Mouse (Mus musculus) olfactory bulb, adult 2 months (tissue): Measurements from ENCODE around the gene Vps11.
"Not testable (repeated sequence)": the region's sequence is repeated elsewhere in the genome, so short reads cannot be mapped to it uniquely, and the experiment has no call there.

Experiments
- CTCF ChIP-seq: fragments of 200-500 bp; IDR thresholded peaks from 2 replicates; pipeline ENCODE4 v1.5.1; 2012; ENCODE audit warnings: low read depth, mild to moderate bottlenecking, low read length, moderate library complexity; ENCODE audit not compliant: insufficient read depth
- POLR2A ChIP-seq: fragments of 200-500 bp; IDR thresholded peaks from 2 replicates; pipeline ENCODE4 v1.6.1; 2012; ENCODE audit warnings: mild to moderate bottlenecking, low read depth, low read length, moderate library complexity; ENCODE audit not compliant: insufficient read depth

- TF ChIP-seq CTCF, POLR2A: not testable (repeated sequence)
Observed at GRCm38 (mm10) chr9:44377335-44377734, 15.9 kb upstream of the Vps11 start.
